Mouse (Mus musculus): ENCODE measurements around the gene Rapgef2.

Gene Rapgef2

GRCm38 (mm10) chr3:79028153-79028878 is 258.0 kb downstream of the Rapgef2 start:
- DNase-seq (ENCODE audit: low read depth, low spot score), result no peak

DNA sequence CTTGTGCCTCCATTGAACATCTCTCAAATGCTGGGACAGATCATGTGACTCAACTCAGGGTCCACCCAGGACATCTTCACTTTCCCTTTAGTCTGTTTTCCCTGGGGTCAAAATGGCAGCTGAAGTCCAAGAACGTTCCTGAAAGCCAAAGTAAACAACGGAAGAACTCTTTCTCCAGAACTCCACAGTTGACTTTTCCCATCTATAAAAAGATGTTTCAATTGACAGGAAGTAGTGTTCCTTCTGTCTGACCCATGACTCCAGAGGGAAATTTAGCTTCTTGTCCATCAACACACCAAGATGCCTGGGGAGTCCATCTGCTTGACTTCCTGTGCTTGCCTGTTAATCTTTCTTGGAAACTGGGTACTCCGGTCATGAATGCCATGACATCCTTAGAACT is 260.3 kb downstream of the Rapgef2 start:
- no peak for DNase-seq (ENCODE audit: low read depth, low spot score)

GRCm38 (mm10) chr3:79023735-79024328 is 262.5 kb downstream of the Rapgef2 start:
- no peak for DNase-seq (ENCODE audit: low read depth, low spot score)

GRCm38 (mm10) chr3:79022690-79023089 is 263.6 kb downstream of the Rapgef2 start:
- no peak for DNase-seq (ENCODE audit: low read depth, low spot score)

- no peak for DNase-seq (ENCODE audit: low read depth, low spot score)
Measured at GRCm38 (mm10) chr3:79017440-79017839, 268.9 kb downstream of the Rapgef2 start.

- no peak for DNase-seq (ENCODE audit: low read depth, low spot score)
Measured at GRCm38 (mm10) chr3:79016830-79017229, 269.5 kb downstream of the Rapgef2 start.

DNA sequence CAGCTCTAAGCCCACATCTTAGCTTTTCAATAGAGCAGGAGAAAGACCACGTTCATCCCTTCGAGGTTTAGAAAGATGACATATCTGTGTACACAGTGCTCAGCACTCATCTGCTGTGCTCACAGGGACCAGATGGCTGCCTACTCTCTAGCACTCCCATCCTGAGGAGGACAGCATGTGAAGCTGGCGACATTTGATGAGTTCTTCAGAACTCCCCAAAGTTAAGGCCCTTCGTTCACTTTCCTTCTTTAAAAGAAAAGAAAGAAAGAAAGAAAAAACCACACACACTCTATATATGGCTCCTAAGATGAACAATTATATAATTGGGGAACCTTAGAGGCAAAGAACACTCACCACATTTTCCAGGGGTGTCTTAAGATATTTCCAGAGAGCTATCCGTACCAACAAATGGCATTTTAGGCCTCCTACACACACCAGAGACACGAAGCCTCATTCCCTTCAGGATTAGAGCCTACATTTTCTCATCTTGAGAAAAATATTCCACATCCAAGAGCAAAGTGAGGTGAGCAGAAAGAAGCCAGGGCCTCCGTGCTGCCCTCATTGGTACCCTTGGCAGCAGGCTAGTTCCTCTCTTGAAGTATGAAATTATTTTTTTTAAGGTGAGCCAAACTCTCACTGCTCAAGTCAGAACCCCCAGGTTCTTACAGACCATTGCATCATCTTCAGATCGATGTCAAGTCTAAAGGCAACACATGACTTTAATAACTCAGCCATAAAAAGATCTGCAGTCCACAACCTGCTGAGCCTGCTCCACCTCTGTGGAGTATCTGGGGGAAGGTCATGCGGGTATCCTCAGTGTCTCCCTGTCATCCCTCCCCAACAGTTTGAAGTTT is 270.5 kb downstream of the Rapgef2 start:
- DNase-seq (ENCODE audit: low read depth, low spot score), result no peak
